Mouse (Mus musculus): ENCODE results near the gene Ankrd11. TPM values are rescaled to one million over a fixed set of nuclear protein-coding genes. Genes with fewer than 3 reads are reported as not detected.

Gene Ankrd11
- total and polyA plus RNA-seq, 3 experiments: 49.2 to 235 (median 87.7) TPM

DNA sequence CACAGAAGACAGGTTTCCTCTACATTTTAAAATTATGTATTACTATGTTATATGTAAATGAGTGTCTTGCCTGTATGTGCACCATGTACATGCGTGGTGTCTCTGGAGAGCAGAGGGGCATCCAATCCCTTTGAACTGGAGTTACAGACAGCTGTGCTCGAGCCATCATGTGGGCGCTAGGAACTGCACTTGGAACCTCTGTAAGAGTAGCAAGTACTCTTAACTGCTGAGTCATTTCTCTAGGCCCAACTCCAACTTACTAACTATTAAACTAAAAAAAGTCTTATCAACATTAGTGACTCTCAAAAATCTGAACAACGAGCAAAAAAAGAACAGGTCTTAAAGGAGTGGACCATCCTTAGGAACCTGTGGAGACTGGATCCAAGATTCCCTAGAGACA lies 66.0 kb downstream of the Ankrd11 start:
- peak; percentile 92 for DNase-seq (ENCODE audit: low read depth, low spot score)
- no peak overlapping the region for H3K9ac ChIP-seq (ENCODE audit: control insufficient read depth, low read depth, low read length, poor library complexity, severe bottlenecking)
- H3K9me3 ChIP-seq (replicated peaks; ENCODE audit: insufficient read depth, low read length): no peaks in the 10 kb centered on the region
- peak overlapping the region; percentile 12; the same call in 1 of the 2 replicates for H3K27ac ChIP-seq (ENCODE audit: control insufficient read depth, low read depth, low read length)
- H3K4me1 ChIP-seq (ENCODE audit: control insufficient read depth in 1 of 2, insufficient read depth in 2 of 2, low read length in 2 of 2): peaks cover 16 to 19% of the 10 kb centered on the region in 2 experiments
- peaks cover 69% of the 10 kb centered on the region for H3K79me2 ChIP-seq (ENCODE audit: control insufficient read depth, insufficient read depth, low read length, poor library complexity)
- no peaks in the 10 kb centered on the region for H3K27me3 ChIP-seq (ENCODE audit: control insufficient read depth in 1 of 2, insufficient read depth in 2 of 2, low read length in 2 of 2)
- H3K4me3 ChIP-seq (ENCODE audit: control insufficient read depth in 1 of 2, insufficient read depth in 1 of 2, low read depth in 2 of 2, low read length in 2 of 2): no peak overlapping the region
- TF ChIP-seq ZMIZ1 (IDR thresholded peaks at IDR 0.05; ENCODE audit: low read depth, low read length) (no peak), MEF2A (IDR thresholded peaks at IDR 0.05; ENCODE audit: extremely low read depth, insufficient replicate concordance, low read depth, low read length, poor library complexity, severe bottlenecking) (peak; percentile 57; the same call in 1 of the 2 replicates), POLR2A (IDR thresholded peaks at IDR 0.05; ENCODE audit: control insufficient read depth in 1 of 2, insufficient read depth in 1 of 2, low read depth in 1 of 2, low read length in 2 of 2, poor library complexity in 1 of 2) (no peak), EP300 (IDR thresholded peaks at IDR 0.05; ENCODE audit: low read depth in 1 of 2, low read length in 2 of 2) (peak; percentile 60 to 75), GATA1 (IDR thresholded peaks at IDR 0.05; ENCODE audit: low read depth, low read length) (peak; percentile 58), TBP (IDR thresholded peaks at IDR 0.05; ENCODE audit: low read depth, low read length) (no peak), ZNF384 (IDR thresholded peaks at IDR 0.05; ENCODE audit: low read depth, low read length) (peak; percentile 82), SIN3A (IDR thresholded peaks at IDR 0.05; ENCODE audit: low read length) (peak; percentile 71), GABPA (IDR thresholded peaks at IDR 0.05; ENCODE audit: low read depth, low read length) (peak; percentile 95), MYB (IDR thresholded peaks at IDR 0.05; ENCODE audit: low read depth, low read length) (no peak), MAX (IDR thresholded peaks at IDR 0.05; ENCODE audit: low read length) (no peak), TCF12 (IDR thresholded peaks at IDR 0.05; ENCODE audit: low read depth, low read length) (no peak; the same call in 1 of the 2 replicates), SMC3 (IDR thresholded peaks at IDR 0.05; ENCODE audit: low read depth, low read length) (no peak), ETS1 (IDR thresholded peaks at IDR 0.05; ENCODE audit: low read depth, low read length) (peak; percentile 77), MAFK (IDR thresholded peaks at IDR 0.05; ENCODE audit: borderline replicate concordance, low read depth, low read length) (peak; percentile 87), CHD1 (IDR thresholded peaks at IDR 0.05; ENCODE audit: low read depth, low read length) (no peak), RCOR1 (IDR thresholded peaks at IDR 0.05; ENCODE audit: low read depth, low read length) (peak; percentile 87)
- H3K36me3 ChIP-seq (ENCODE audit: control insufficient read depth in 1 of 2, insufficient read depth in 2 of 2, low read length in 2 of 2): peaks cover 17 to 31% of the 10 kb centered on the region in 2 experiments

DNA sequence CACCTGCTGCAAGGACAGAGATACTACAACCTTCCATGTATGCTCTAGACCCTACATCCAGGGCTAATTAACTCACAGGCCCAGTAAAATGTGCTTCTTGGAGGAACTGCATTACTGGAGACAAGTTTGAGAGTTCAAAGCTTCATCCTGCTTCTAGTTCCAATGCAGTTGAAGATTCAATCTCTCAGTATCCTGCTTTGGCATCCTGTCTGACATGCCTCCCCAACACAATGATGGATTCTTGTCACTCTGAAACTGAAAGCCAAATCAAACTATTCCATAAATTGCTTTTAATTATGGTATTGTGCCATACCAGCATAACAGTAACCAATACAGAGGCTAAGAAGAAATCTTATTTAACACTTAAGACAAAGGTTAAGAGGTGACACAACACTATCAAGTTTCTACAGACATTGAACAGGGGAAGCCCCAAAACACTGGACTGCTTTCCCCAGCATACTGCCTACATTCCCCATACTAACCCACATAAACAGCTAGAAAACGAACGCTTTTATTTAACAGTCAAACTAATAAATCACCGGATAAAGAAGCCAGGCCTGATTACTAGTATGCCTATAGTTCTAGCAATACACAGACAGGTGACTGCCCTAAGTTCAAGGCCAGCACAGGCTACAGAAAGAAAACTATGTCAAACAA lies 72.0 kb downstream of the Ankrd11 start:
- Histone ChIP-seq H3K27me3 (ENCODE audit: control insufficient read depth in 1 of 2, insufficient read depth in 2 of 2, low read length in 2 of 2) (no peaks in the 10 kb centered on the region), H3K4me1 (ENCODE audit: control insufficient read depth in 1 of 2, insufficient read depth in 2 of 2, low read length in 2 of 2) (peaks cover under 1 to 7% of the 10 kb centered on the region in 2 experiments; a peak in 2 of 4 replicates), H3K79me2 (ENCODE audit: control insufficient read depth, insufficient read depth, low read length, poor library complexity) (peaks cover 71% of the 10 kb centered on the region), H3K27ac (ENCODE audit: control insufficient read depth, low read depth, low read length) (no peak overlapping the region), H3K36me3 (ENCODE audit: control insufficient read depth in 1 of 2, insufficient read depth in 2 of 2, low read length in 2 of 2) (peaks cover 24 to 31% of the 10 kb centered on the region in 2 experiments), H3K4me3 (ENCODE audit: control insufficient read depth in 1 of 2, insufficient read depth in 1 of 2, low read depth in 2 of 2, low read length in 2 of 2) (no peak overlapping the region), H3K9me3 (replicated peaks; ENCODE audit: insufficient read depth, low read length) (no peaks in the 10 kb centered on the region), H3K9ac (ENCODE audit: control insufficient read depth, low read depth, low read length, poor library complexity, severe bottlenecking) (no peak overlapping the region)
- no peak for TF ChIP-seq ZNF384 (IDR thresholded peaks at IDR 0.05; ENCODE audit: low read depth, low read length)
- no peak for DNase-seq (ENCODE audit: low read depth, low spot score)
